Mouse (Mus musculus): ENCODE data around the gene Prss35.

DNA sequence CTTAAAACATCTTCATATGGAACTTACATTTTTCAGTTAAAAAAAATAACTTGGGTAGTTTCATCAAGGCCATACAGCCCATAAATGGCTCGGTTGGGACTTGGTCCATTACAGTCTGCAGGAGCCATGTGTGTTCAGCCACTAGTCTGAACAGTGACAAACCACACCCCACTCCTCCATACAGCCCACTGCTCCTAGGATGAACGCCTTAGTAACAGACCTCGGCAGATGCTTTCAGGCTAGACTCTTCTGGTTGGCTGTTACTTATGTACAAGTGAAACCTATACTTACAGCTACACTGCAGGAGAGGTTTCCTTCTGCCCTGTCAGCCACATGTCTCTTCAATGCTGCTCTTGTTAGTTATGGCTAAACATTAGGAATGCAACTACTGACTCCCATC is 51.8 kb downstream of the Prss35 start:
- TF ChIP-seq CTCF (IDR thresholded peaks at IDR 0.05; ENCODE audit: low read depth, low read length) (no peak), POLR2A (IDR thresholded peaks at IDR 0.05; ENCODE audit: extremely low read depth, insufficient read depth, low read length) (no peak)

Measured in liver, adult 2 months (tissue).